Mouse (Mus musculus) brain, embryonic 14.5 days (tissue): ENCODE measurements around the gene Trim72.

ENCODE experiments used
- CTCF ChIP-seq: fragments of 200-500 bp; IDR thresholded peaks from 2 replicates; pipeline ENCODE4 v1.5.1; 2012; ENCODE audit warnings: inconsistent platforms, mild to moderate bottlenecking, moderate library complexity, borderline replicate concordance; ENCODE audit not compliant: insufficient read depth, insufficient read length; ENCODE audit errors: extremely low read depth
- POLR2A ChIP-seq: fragments of 200-500 bp; IDR thresholded peaks from 2 replicates; pipeline ENCODE4 v1.6.1; 2012; ENCODE audit warnings: mild to moderate bottlenecking, inconsistent platforms, borderline replicate concordance; ENCODE audit not compliant: poor library complexity, insufficient read depth, insufficient read length, severe bottlenecking; ENCODE audit errors: extremely low read depth

- TF ChIP-seq POLR2A, result no peak
- TF ChIP-seq CTCF, result no peak
Observed at GRCm38 (mm10) chr7:128003098-128003497, 651 bp upstream of the Trim72 start.
